Mouse (Mus musculus): ENCODE measurements around the gene Camk1d.
"Not testable (repeated sequence)": the region's sequence is repeated elsewhere in the genome, so short reads cannot be mapped to it uniquely, and the experiment has no call there.

Gene Camk1d

GRCm38 (mm10) chr2:5572314-5573006 is 141.9 kb downstream of the Camk1d start:
- DNase-seq (ENCODE audit: low spot score), result peak; percentile 27

GRCm38 (mm10) chr2:5566611-5567010 is 147.7 kb downstream of the Camk1d start:
- no peak for DNase-seq (ENCODE audit: low spot score)

GRCm38 (mm10) chr2:5563685-5564084 is 150.6 kb downstream of the Camk1d start:
- no peak for DNase-seq (ENCODE audit: low spot score)

GRCm38 (mm10) chr2:5561446-5561845 is 152.9 kb downstream of the Camk1d start:
- DNase-seq (ENCODE audit: low spot score), result no peak

GRCm38 (mm10) chr2:5553264-5553663 is 161.1 kb downstream of the Camk1d start:
- no peak for DNase-seq (ENCODE audit: low spot score)

- no peak for DNase-seq (ENCODE audit: low spot score)
Measured at GRCm38 (mm10) chr2:5551758-5552255, 162.5 kb downstream of the Camk1d start.

GRCm38 (mm10) chr2:5549334-5549733 is 165.0 kb downstream of the Camk1d start:
- DNase-seq (ENCODE audit: low spot score), result no peak

- DNase-seq (ENCODE audit: low spot score), result no peak
Measured at GRCm38 (mm10) chr2:5548872-5549271, 165.4 kb downstream of the Camk1d start.

- no peak for DNase-seq (ENCODE audit: low spot score)
Measured at GRCm38 (mm10) chr2:5540870-5541269, 173.4 kb downstream of the Camk1d start.

- DNase-seq (ENCODE audit: low spot score), result not testable (repeated sequence)
Measured at GRCm38 (mm10) chr2:5539894-5540293, 174.4 kb downstream of the Camk1d start.

- DNase-seq (ENCODE audit: low spot score), result no peak
Measured at GRCm38 (mm10) chr2:5533868-5534267, 180.4 kb downstream of the Camk1d start.

GRCm38 (mm10) chr2:5529992-5530391 is 184.3 kb downstream of the Camk1d start:
- DNase-seq (ENCODE audit: low spot score), result no peak

GRCm38 (mm10) chr2:5519221-5519669 is 195.1 kb downstream of the Camk1d start:
- peak; percentile 17 for DNase-seq (ENCODE audit: low spot score)

- no peak for DNase-seq (ENCODE audit: low spot score)
Measured at GRCm38 (mm10) chr2:5515106-5515505, 199.2 kb downstream of the Camk1d start.

- no peak for DNase-seq (ENCODE audit: low spot score)
Measured at GRCm38 (mm10) chr2:5514095-5514494, 200.2 kb downstream of the Camk1d start.

GRCm38 (mm10) chr2:5513621-5514020 is 200.7 kb downstream of the Camk1d start:
- no peak for DNase-seq (ENCODE audit: low spot score)

- DNase-seq (ENCODE audit: low spot score), result no peak
Measured at GRCm38 (mm10) chr2:5510042-5510441, 204.3 kb downstream of the Camk1d start.

GRCm38 (mm10) chr2:5499620-5500019 is 214.7 kb downstream of the Camk1d start:
- no peak for DNase-seq (ENCODE audit: low spot score)

GRCm38 (mm10) chr2:5489916-5490315 is 224.4 kb downstream of the Camk1d start:
- no peak for DNase-seq (ENCODE audit: low spot score)

- no peak for DNase-seq (ENCODE audit: low spot score)
Measured at GRCm38 (mm10) chr2:5487344-5487743, 227.0 kb downstream of the Camk1d start.

- no peak for DNase-seq (ENCODE audit: low spot score)
Measured at GRCm38 (mm10) chr2:5486663-5487062, 227.7 kb downstream of the Camk1d start.

GRCm38 (mm10) chr2:5485786-5486185 is 228.5 kb downstream of the Camk1d start:
- no peak for DNase-seq (ENCODE audit: low spot score)

GRCm38 (mm10) chr2:5479886-5480285 is 234.4 kb downstream of the Camk1d start:
- no peak for DNase-seq (ENCODE audit: low spot score)

- no peak for DNase-seq (ENCODE audit: low spot score)
Measured at GRCm38 (mm10) chr2:5478709-5479108, 235.6 kb downstream of the Camk1d start.

Measured in embryo, embryonic 10.5 days (tissue).